Mouse (Mus musculus): ENCODE measurements around the gene Gjb1. TPM values are rescaled to one million over a fixed set of nuclear protein-coding genes. Genes with fewer than 3 reads are reported as not detected.

The Gjb1 gene
- total and polyA plus RNA-seq, 3 experiments: not detected

DNA sequence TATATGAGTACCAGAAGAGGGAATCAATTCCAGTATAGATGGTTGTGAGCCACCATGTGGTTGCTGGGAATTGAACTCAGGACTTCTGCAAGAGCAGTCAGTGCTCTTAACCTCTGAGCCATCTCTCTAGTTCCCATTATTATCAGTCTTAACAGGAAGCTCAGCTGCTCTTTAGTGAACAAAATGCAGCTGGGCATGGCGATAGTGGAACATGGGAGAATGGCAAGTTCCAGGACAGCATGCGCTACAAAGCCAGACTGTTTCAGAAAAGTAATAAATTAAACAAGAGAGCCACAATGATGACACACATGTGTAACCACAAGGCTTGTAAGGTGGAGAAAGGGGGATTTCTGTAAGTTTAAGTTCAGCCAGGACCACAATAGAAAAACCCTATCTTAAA is 30.7 kb upstream of the Gjb1 start (continued):
- TF ChIP-seq ZNF384 (IDR thresholded peaks at IDR 0.05; ENCODE audit: low read depth, low read length): no peak; the same call in 1 of the 2 replicates
- no peak; the same call in 1 of the 2 replicates for TF ChIP-seq BHLHE40 (IDR thresholded peaks at IDR 0.05; ENCODE audit: borderline replicate concordance, low read depth, low read length)
- no peak for TF ChIP-seq USF2 (IDR thresholded peaks at IDR 0.05; ENCODE audit: borderline replicate concordance in 1 of 2, insufficient read depth in 1 of 2, low read depth in 1 of 2, low read length in 2 of 2)
- peak; percentile 79 for TF ChIP-seq ETS1 (IDR thresholded peaks at IDR 0.05; ENCODE audit: low read depth, low read length)
- TF ChIP-seq SMC3 (IDR thresholded peaks at IDR 0.05; ENCODE audit: low read depth, low read length): no peak
- no peak for TF ChIP-seq MEF2A (IDR thresholded peaks at IDR 0.05; ENCODE audit: extremely low read depth, insufficient replicate concordance, low read depth, low read length, poor library complexity, severe bottlenecking)
- 0 out of 2 replicates have a peak, but pooled peaks have one; percentile 32 for TF ChIP-seq MAX (IDR thresholded peaks at IDR 0.05; ENCODE audit: low read length)
- TF ChIP-seq GATA1 (IDR thresholded peaks at IDR 0.05; ENCODE audit: low read depth, low read length): peak; percentile 30; the same call in 1 of the 2 replicates
- 0 out of 2 replicates have a peak, but pooled peaks have one; percentile 35 for TF ChIP-seq MXI1 (IDR thresholded peaks at IDR 0.05; ENCODE audit: low read depth, low read length)
- TF ChIP-seq RCOR1 (IDR thresholded peaks at IDR 0.05; ENCODE audit: low read depth, low read length): 0 out of 2 replicates have a peak, but pooled peaks have one; percentile 17
- TF ChIP-seq CTCF (IDR thresholded peaks at IDR 0.05 in 2 of 3, conservative IDR thresholded peaks at IDR 0.05 in 1 of 3; ENCODE audit: control insufficient read depth in 1 of 3, insufficient read depth in 1 of 3, low read depth in 2 of 3, low read length in 3 of 3, poor library complexity in 1 of 3, severe bottlenecking in 1 of 3): no peak
- no peak for TF ChIP-seq JUND (IDR thresholded peaks at IDR 0.05; ENCODE audit: low read depth, low read length)

- peaks cover 0 to 16% of the 10 kb centered on the region in 2 experiments; a peak in 2 of 4 replicates for H3K36me3 ChIP-seq (ENCODE audit: control insufficient read depth in 1 of 2, insufficient read depth in 2 of 2, low read length in 2 of 2)
- H3K9ac ChIP-seq (ENCODE audit: control insufficient read depth, low read depth, low read length, poor library complexity, severe bottlenecking): no peak overlapping the region
- H3K4me3 ChIP-seq (ENCODE audit: control insufficient read depth in 1 of 2, insufficient read depth in 1 of 2, low read depth in 2 of 2, low read length in 2 of 2): peak overlapping the region in 1 of 2 experiments; percentile 19; a peak in 2 of 4 replicates
- no peak overlapping the region for H3K27ac ChIP-seq (ENCODE audit: control insufficient read depth, low read depth, low read length)
- H3K9me3 ChIP-seq (replicated peaks; ENCODE audit: insufficient read depth, low read length): no peaks in the 10 kb centered on the region
- no peaks in the 10 kb centered on the region for H3K79me2 ChIP-seq (ENCODE audit: control insufficient read depth, insufficient read depth, low read length, poor library complexity)
- H3K27me3 ChIP-seq (ENCODE audit: control insufficient read depth in 1 of 2, insufficient read depth in 2 of 2, low read length in 2 of 2): no peaks in the 10 kb centered on the region
- peaks cover 7 to 24% of the 10 kb centered on the region in 2 experiments for H3K4me1 ChIP-seq (ENCODE audit: control insufficient read depth in 1 of 2, insufficient read depth in 2 of 2, low read length in 2 of 2)
- no peak for TF ChIP-seq RAD21 (IDR thresholded peaks at IDR 0.05; ENCODE audit: low read depth, low read length)
- no peak for TF ChIP-seq TCF12 (IDR thresholded peaks at IDR 0.05; ENCODE audit: low read depth, low read length)
- TF ChIP-seq BHLHE40 (IDR thresholded peaks at IDR 0.05; ENCODE audit: borderline replicate concordance, low read depth, low read length): no peak
- no peak for TF ChIP-seq HCFC1 (IDR thresholded peaks at IDR 0.05; ENCODE audit: low read depth, low read length)
- TF ChIP-seq CHD2 (IDR thresholded peaks at IDR 0.05; ENCODE audit: low read length): no peak
- TF ChIP-seq ETS1 (IDR thresholded peaks at IDR 0.05; ENCODE audit: low read depth, low read length): no peak
- TF ChIP-seq KAT2A (conservative IDR thresholded peaks at IDR 0.05; ENCODE audit: low read depth, low read length): no peak
- TF ChIP-seq JUND (IDR thresholded peaks at IDR 0.05; ENCODE audit: low read depth, low read length): no peak
- no peak for TF ChIP-seq USF2 (IDR thresholded peaks at IDR 0.05; ENCODE audit: borderline replicate concordance in 1 of 2, insufficient read depth in 1 of 2, low read depth in 1 of 2, low read length in 2 of 2)
- TF ChIP-seq MAX (IDR thresholded peaks at IDR 0.05; ENCODE audit: low read length): no peak
- no peak for TF ChIP-seq NELFE (IDR thresholded peaks at IDR 0.05; ENCODE audit: low read depth, low read length)
- no peak for TF ChIP-seq ZKSCAN1 (IDR thresholded peaks at IDR 0.05; ENCODE audit: low read depth, low read length)
- no peak for TF ChIP-seq SIN3A (IDR thresholded peaks at IDR 0.05; ENCODE audit: low read length)
- TF ChIP-seq MXI1 (IDR thresholded peaks at IDR 0.05; ENCODE audit: low read depth, low read length): no peak
- TF ChIP-seq POLR2A (IDR thresholded peaks at IDR 0.05; ENCODE audit: control insufficient read depth in 1 of 2, insufficient read depth in 1 of 2, low read depth in 1 of 2, low read length in 2 of 2, poor library complexity in 1 of 2): no peak
- TF ChIP-seq CTCF (IDR thresholded peaks at IDR 0.05 in 2 of 3, conservative IDR thresholded peaks at IDR 0.05 in 1 of 3; ENCODE audit: control insufficient read depth in 1 of 3, insufficient read depth in 1 of 3, low read depth in 2 of 3, low read length in 3 of 3, poor library complexity in 1 of 3, severe bottlenecking in 1 of 3): no peak
- no peak for TF ChIP-seq ELF1 (IDR thresholded peaks at IDR 0.05; ENCODE audit: low read depth, low read length)
- no peak for TF ChIP-seq MAZ (IDR thresholded peaks at IDR 0.05; ENCODE audit: low read depth, low read length)
- TF ChIP-seq E2F4 (IDR thresholded peaks at IDR 0.05; ENCODE audit: borderline replicate concordance, low read depth, low read length): no peak
- TF ChIP-seq GABPA (IDR thresholded peaks at IDR 0.05; ENCODE audit: low read depth, low read length): no peak
- peak; percentile 14 for DNase-seq (ENCODE audit: low read depth, low spot score)
Observed at GRCm38 (mm10) chrX:101346475-101346874, 29.7 kb upstream of the Gjb1 start.
